Mouse (Mus musculus) liver (tissue): ENCODE measurements at regions not wholly inside any gene's neighbourhood (a gene's known extent, or its start where the extent isn't known, plus 50 kb on each side); places are given as distances from the start of the nearest gene placed in this dataset.
"Not testable (repeated sequence)": the region's sequence is repeated elsewhere in the genome, so short reads cannot be mapped to it uniquely, and the experiment has no call there.

ENCODE experiments used
- DNase-seq: peaks from one replicate; pipeline ENCODE4 v3.0.0-alpha.2; 2020; ENCODE audit warnings: mixed read lengths

- DNase-seq: no peak
Measured at GRCm38 (mm10) chr5:39334241-39334640, 421.0 kb downstream of the Hs3st1 start.

GRCm38 (mm10) chr5:39325399-39325798, 429.9 kb downstream of the Hs3st1 start:
- no peak for DNase-seq

GRCm38 (mm10) chr5:39316478-39316877, 438.8 kb downstream of the Hs3st1 start:
- DNase-seq: no peak

GRCm38 (mm10) chr5:39311211-39311610, 434.6 kb upstream of the Clnk start:
- no peak for DNase-seq

GRCm38 (mm10) chr5:39305794-39306193, 429.2 kb upstream of the Clnk start:
- no peak for DNase-seq

- DNase-seq: no peak
Measured at GRCm38 (mm10) chr5:39292849-39293248, 416.2 kb upstream of the Clnk start.

- DNase-seq: no peak
Measured at GRCm38 (mm10) chr5:39281021-39281420, 404.4 kb upstream of the Clnk start.

- DNase-seq: no peak
Measured at GRCm38 (mm10) chr5:39273710-39274385, 397.2 kb upstream of the Clnk start.

- no peak for DNase-seq
Measured at GRCm38 (mm10) chr5:39267106-39267505, 390.5 kb upstream of the Clnk start.

GRCm38 (mm10) chr5:39260721-39261190, 384.1 kb upstream of the Clnk start:
- no peak for DNase-seq

- no peak for DNase-seq
Measured at GRCm38 (mm10) chr5:39257745-39258144, 381.1 kb upstream of the Clnk start.

- no peak for DNase-seq
Measured at GRCm38 (mm10) chr5:39252206-39252605, 375.6 kb upstream of the Clnk start.

GRCm38 (mm10) chr5:39251021-39251420, 374.4 kb upstream of the Clnk start:
- DNase-seq: no peak

- no peak for DNase-seq
Measured at GRCm38 (mm10) chr5:39219698-39220097, 343.1 kb upstream of the Clnk start.

- DNase-seq: no peak
Measured at GRCm38 (mm10) chr5:39216326-39216725, 339.7 kb upstream of the Clnk start.

- DNase-seq: no peak
Measured at GRCm38 (mm10) chr5:39215016-39215415, 338.4 kb upstream of the Clnk start.

- DNase-seq: no peak
Measured at GRCm38 (mm10) chr5:39212550-39212949, 335.9 kb upstream of the Clnk start.

GRCm38 (mm10) chr5:39198856-39199255, 322.2 kb upstream of the Clnk start:
- DNase-seq: no peak

GRCm38 (mm10) chr5:39191153-39191552, 314.5 kb upstream of the Clnk start:
- DNase-seq: not testable (repeated sequence)

- no peak for DNase-seq
Measured at GRCm38 (mm10) chr5:39181616-39182402, 305.2 kb upstream of the Clnk start.

GRCm38 (mm10) chr5:39181028-39181427, 304.4 kb upstream of the Clnk start:
- no peak for DNase-seq

GRCm38 (mm10) chr5:39177891-39178290, 301.3 kb upstream of the Clnk start:
- DNase-seq: no peak

GRCm38 (mm10) chr5:39176906-39177305, 300.3 kb upstream of the Clnk start:
- DNase-seq: no peak

GRCm38 (mm10) chr5:39173491-39173890, 296.9 kb upstream of the Clnk start:
- no peak for DNase-seq
